Mouse (Mus musculus) adrenal gland, postnatal 4 days (tissue): ENCODE measurements around the gene Dach1. TPM values are rescaled to one million over a fixed set of nuclear protein-coding genes. Genes with fewer than 3 reads are reported as not detected.

ENCODE experiments used
- DNase-seq, 2 experiments: peaks; one replicate each; pipeline ENCODE4 v3.0.0; 2021 to 2022; ENCODE audit warnings: low spot score in 2 of 2, mixed read lengths in 2 of 2
- total RNA-seq, 2 experiments: library from RNA; stranded (reverse); gene quantifications; 2 replicates each; pipeline ENCODE4 v1.2.3; 2021

Gene Dach1
- total RNA-seq, 2 experiments from 2014 or later, result 10.9 to 22.0 TPM

- no peak for DNase-seq
Observed at GRCm38 (mm10) chr14:98046960-98047359, 122.6 kb downstream of the Dach1 start.

DNA sequence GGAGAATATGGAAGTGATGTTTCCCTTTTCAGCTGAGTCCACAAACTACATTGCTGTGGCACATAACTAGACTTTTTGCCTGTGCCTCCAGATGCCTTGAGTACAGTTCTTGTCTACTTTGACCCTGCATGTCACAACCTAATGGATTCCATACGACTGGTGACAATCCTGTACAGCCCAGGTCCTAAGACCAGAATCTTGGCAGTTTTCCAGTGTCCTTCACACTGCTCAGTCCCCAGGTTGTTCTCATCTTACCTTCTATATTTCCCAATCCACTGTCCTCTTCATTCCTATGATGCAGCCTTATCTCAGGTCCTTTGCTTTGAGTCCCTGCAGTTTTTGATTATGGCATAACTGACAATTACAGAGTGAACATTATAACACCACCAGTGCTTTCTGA lies 131.0 kb downstream of the Dach1 start:
- DNase-seq, result no peak

DNA sequence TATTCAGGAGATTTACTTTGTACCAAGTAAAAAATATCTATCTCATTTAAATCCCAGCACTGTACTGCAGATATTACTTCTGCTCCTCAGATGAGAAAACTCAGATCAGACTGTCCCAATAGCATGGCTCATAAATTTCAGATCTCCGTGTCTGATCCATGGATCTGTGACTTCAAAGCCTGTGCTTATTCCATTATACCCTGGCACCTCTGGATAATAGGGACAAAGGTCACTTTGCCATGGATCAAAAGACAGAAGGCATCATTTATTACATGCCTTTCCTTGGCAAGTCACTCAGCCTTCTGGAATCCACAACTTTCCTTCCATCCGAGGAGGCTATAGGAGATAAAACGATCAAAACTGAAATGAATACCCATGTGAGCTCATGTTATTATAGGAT lies 132.4 kb downstream of the Dach1 start:
- no peak for DNase-seq

GRCm38 (mm10) chr14:98035261-98035660 lies 134.3 kb downstream of the Dach1 start:
- no peak for DNase-seq

- DNase-seq, result no peak
Observed at GRCm38 (mm10) chr14:98023540-98023939, 146.0 kb downstream of the Dach1 start.

GRCm38 (mm10) chr14:98014053-98014452 lies 155.5 kb downstream of the Dach1 start:
- no peak for DNase-seq

GRCm38 (mm10) chr14:98008501-98008900 lies 161.1 kb downstream of the Dach1 start:
- no peak for DNase-seq

GRCm38 (mm10) chr14:98002021-98002680 lies 167.4 kb downstream of the Dach1 start:
- DNase-seq, result no peak

- no peak for DNase-seq
Observed at GRCm38 (mm10) chr14:97998584-97998983, 171.0 kb downstream of the Dach1 start.

DNA sequence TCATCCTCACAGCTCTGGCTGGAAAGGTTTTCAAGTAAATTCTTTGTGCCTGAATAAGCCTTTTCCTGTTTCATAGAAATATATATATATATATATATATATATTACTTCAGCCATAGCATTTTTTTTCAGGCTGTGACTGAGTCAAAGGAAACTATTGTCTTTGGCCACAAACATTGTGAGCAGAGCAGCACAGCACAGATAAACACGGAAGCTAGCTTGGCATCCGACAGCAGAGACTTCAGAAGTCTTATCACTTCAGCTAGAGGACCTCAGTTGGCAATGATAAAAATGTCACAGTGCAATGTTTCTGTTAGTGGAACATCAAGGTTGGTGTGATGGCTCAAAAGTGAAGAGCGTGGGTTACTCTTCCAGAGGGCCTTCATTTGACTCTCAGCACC lies 186.3 kb downstream of the Dach1 start:
- DNase-seq, result no peak

DNA sequence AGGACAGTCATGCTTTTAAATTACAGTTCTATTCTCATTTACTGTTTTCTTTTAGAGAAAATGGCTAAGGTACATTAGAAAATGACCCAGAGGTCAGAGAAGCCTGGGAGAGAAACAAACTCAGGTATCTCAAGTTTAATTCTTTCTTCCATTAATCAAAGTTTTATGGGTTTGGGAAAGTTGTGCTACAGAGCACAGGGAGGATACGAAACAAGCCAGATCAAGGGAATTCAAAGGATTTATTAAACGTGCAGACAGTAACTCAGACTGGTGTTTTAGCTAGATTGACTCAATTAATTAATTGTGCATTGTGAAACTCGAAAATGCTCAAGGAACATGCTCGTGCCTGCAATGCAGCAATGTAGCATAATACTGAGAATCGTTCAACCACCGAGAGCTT lies 186.9 kb downstream of the Dach1 start:
- no peak for DNase-seq

DNA sequence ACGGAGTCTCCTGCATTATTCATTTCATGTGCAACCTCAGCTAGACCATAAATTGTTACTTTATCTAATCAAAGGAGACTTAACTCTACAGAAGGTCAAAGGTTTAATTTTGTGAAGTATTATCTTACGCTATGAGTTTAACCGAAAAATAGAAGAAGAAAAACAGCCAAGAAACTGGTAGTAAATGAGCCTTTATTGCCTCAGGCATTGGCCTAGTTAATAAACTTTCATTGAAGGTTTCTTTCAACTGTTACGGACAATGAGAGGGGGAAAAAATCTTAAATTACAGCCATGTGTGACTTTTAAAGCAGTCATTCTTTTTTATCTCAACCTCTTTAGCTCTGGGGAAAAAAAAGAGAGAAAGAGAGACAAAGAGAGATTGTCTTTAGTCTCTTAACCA lies 188.7 kb downstream of the Dach1 start:
- DNase-seq, result no peak

DNA sequence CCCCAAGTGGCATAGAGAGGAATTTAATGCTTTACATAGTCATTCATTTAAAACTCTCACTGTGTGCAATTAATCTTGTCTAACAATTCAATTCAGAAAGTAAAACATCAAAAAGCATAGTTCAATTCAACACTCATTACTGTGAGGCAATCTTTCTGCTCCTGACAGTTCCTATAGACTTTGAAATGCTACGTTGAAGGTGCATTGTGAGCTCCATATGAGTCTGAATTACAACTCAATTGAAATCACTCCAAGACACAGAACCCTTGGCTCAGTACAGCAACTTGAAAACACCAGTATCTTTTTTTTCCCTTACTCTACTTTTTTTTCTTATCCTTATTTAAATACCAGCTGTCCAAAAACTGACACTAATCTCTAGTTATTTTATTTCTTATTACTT lies 193.5 kb downstream of the Dach1 start:
- DNase-seq, result no peak

DNA sequence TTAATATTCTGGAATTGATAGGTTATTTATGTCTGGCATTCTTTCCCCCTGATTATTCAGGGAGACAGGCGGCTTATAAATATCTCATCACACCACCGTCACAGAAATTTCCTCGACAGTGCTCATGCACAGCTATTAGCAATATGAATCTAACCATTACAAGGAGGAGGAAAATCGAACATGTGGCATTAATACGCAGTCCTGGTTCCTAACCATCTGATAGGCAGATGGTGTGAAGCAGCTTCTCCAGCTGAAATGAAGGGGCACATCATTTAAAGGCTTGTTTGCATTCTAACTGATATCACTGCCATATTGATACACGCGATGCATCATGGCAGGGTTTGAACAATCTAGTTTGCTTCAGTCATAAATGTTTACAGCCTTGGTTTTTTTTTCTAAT lies 194.1 kb downstream of the Dach1 start:
- no peak for DNase-seq

- DNase-seq, result no peak
Observed at GRCm38 (mm10) chr14:97964543-97965069, 205.0 kb downstream of the Dach1 start.

DNA sequence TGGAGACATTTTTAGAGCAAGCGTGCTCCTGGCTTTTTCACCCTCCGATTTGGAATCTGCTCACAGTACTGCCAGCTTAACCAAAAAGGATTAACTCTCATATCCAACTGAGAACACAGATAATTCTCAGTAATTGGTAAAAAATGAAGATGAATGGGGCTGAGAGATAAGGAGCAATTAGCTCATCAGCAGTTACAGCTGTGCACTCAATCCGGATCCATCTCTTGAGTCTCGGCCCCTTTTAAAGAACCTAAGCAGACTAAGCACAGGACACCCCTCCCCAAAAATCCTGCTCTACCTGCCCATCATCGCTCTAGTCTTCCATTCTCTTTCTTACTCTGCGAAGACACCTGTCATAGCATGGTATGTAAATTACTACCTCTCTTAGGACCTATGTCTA lies 205.9 kb downstream of the Dach1 start:
- no peak for DNase-seq

DNA sequence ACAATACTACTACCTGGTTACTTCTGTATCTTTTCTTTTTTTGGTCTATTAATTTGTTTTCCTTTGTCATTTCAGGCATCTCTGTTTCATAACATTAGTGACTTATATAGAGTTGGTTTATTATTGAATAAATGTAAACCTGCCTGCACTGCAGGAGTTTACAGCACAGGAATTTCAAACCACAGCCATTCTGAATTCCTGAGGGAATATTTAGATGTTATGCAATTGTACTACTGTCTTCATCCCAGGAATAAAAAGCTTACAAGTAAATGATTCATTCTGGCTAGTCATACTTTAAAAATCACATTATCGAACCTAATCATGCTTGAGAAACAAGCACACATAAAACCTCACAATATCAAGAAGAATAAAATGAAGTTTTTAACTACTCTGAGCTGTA lies 213.2 kb downstream of the Dach1 start:
- no peak for DNase-seq

DNA sequence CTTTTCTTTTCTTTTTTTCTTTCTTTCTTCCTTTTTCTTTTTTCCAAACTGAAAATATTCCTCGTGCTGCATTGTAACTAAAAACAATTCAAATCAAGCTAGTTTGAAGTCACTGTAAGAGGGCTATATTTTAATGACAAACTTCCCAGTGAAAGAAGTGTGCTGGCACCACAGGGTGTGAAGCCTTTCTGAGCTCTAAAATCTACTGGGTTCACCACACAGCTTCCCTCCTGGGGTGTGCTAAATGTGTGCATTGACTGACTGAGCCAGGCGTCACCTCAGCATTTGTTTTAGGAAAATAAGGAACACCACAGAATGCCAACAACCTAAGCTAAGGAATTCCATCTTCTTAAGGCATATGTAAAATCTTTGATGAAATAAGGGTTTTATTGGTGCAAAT lies 224.1 kb downstream of the Dach1 start:
- DNase-seq, result no peak

- no peak for DNase-seq
Observed at GRCm38 (mm10) chr14:97944643-97945268, 224.8 kb downstream of the Dach1 start.

DNA sequence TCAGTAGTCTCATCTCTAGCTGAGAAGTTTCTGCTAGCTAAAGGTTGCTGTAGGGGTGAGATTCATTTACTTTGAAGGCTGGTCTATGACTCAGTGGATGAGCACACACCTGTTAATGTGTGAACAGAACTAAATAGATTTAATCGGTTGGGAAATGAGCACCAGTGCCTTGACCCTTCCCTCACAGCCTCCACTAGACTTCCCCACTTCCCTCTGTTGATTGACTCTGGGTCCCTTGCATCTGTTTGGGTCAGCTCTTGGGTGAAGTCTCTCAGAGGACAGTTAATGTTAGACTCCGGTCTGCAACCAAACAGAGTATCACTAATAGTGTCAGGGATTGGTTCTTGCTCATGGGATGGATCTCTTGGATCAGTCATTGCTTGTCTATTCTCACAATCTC lies 227.2 kb downstream of the Dach1 start:
- DNase-seq, result no peak

DNA sequence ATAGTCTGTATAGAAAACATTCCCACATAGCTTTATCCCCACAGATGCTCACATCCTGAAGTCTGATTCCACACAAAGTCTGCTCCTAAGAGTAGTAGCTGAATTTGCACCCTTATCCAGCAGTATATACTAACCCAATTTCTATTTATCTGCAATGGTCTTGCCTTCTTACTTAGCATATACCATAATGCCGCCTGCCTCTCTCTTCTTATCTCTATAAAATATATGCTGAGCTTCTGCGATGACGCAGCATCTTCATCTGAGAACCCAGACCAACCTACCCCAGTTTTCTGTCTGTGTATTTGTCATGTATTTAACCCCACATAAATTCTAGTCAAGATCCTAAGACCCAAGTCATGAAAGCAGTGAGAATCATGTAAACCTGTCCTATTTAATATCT lies 272.9 kb downstream of the Dach1 start:
- no peak for DNase-seq

GRCm38 (mm10) chr14:97881976-97882375 lies 287.6 kb downstream of the Dach1 start:
- no peak for DNase-seq

GRCm38 (mm10) chr14:97871001-97871400 lies 298.6 kb downstream of the Dach1 start:
- no peak for DNase-seq
